Mouse (Mus musculus) kidney, adult 2 months (tissue): Measurements from ENCODE around the gene Rpl23. TPM values are rescaled to one million over a fixed set of nuclear protein-coding genes. Genes with fewer than 3 reads are reported as not detected.
A peak's percentile ranks its signal among the peaks of the same experiment; 100 is the strongest.

Experiments
- DNase-seq: peaks from one replicate; pipeline ENCODE4 v3.0.0; 2021
- H3K27ac ChIP-seq: fragments of 200-500 bp; 2 replicates; pipeline ENCODE4 v1.5.1; 2012; ENCODE audit warnings: low read depth, low read length, control low read depth, inconsistent platforms; ENCODE audit not compliant: insufficient read depth
- H3K27me3 ChIP-seq: fragments of 200-500 bp; replicated peaks from 2 replicates; pipeline ENCODE4 v1.6.1; 2012; ENCODE audit warnings: mild to moderate bottlenecking, moderate library complexity, low read length, inconsistent platforms; ENCODE audit not compliant: control insufficient read depth, insufficient read depth
- H3K36me3 ChIP-seq: fragments of 200-500 bp; 2 replicates; pipeline ENCODE4 v1.6.1; 2012; ENCODE audit warnings: mild to moderate bottlenecking, moderate library complexity, low read length, inconsistent platforms; ENCODE audit not compliant: control insufficient read depth, insufficient read depth
- H3K4me1 ChIP-seq: fragments of 200-500 bp; 2 replicates; pipeline ENCODE4 v1.6.1; 2011; ENCODE audit warnings: low read length; ENCODE audit not compliant: control insufficient read depth, insufficient read depth
- H3K4me3 ChIP-seq: fragments of 200-500 bp; 2 replicates; pipeline ENCODE4 v1.5.1; 2011; ENCODE audit warnings: mild to moderate bottlenecking, low read depth, low read length, control low read depth; ENCODE audit not compliant: insufficient read depth
- CTCF ChIP-seq: fragments of 200-500 bp; conservative IDR thresholded peaks from 2 replicates; pipeline ENCODE4 v1.5.1; 2011; ENCODE audit warnings: low read depth, mild to moderate bottlenecking, control low read depth, low read length, moderate library complexity, mixed read lengths; ENCODE audit not compliant: insufficient read depth, insufficient read length
- POLR2A ChIP-seq: fragments of 200-500 bp; IDR thresholded peaks from one replicate; pipeline ENCODE4 v1.6.1; 2011; ENCODE audit warnings: low read depth, low read length, control low read depth
- WGBS: fragments of 180-500 bp; shearing (Covaris S2); methylation state at CpG from one replicate; pipeline ENCODE4 v1.1.7; 2018; 5-methylcytosine and 5-hydroxymethylcytosine counted together
- polyA plus RNA-seq: library from polyadenylated mRNA; depleted of rRNA; stranded (reverse); fragments of >200 nt; gene quantifications from 2 replicates; pipeline ENCODE4 v1.2.3, GENCODE M21; 2012

Rpl23 gene
- polyA plus RNA-seq, 1 experiment: 181 TPM

DNA sequence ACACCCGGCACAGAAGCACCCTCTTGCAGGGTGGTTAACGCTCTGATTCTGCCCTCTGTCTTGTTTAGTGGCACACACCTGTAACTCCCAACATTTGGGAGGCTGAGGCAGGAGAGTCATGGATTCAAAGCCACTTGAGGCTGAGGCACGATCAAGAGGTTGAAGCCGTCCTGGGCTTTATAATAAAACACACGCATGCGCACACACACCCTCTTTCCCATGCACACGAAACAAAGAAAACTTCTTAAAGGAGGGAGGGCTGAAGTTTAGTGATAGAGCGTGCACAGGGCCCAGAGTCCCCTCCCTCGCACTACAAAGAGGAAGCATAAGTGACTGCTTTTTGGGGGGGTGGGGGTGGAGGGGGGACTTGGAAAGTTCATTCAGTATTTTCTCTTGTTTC is 43.7 kb upstream of the Rpl23 start:
- Histone ChIP-seq H3K27ac (no peak overlapping the region), H3K4me3 (no peak overlapping the region), H3K27me3 (no peaks in the 10 kb centered on the region), H3K4me1 (peaks cover 29% of the 10 kb centered on the region), H3K36me3 (no peaks in the 10 kb centered on the region)
- DNase-seq: no peak
- TF ChIP-seq CTCF: no peak
- no peak for TF ChIP-seq POLR2A
- WGBS: 75% methylated on average over 9 of the region's 9 CpGs

- DNase-seq: no peak
- TF ChIP-seq POLR2A (no peak), CTCF (no peak)
- no peak overlapping the region for H3K27ac ChIP-seq
- H3K27me3 ChIP-seq: no peaks in the 10 kb centered on the region
- H3K36me3 ChIP-seq: no peaks in the 10 kb centered on the region
- H3K4me1 ChIP-seq: peaks cover 28% of the 10 kb centered on the region
- WGBS: 65% methylated on average over 10 of the region's 10 CpGs
- H3K4me3 ChIP-seq: no peak overlapping the region
Observed at GRCm38 (mm10) chr11:97825295-97825694, 43.1 kb upstream of the Rpl23 start.

GRCm38 (mm10) chr11:97824895-97825294 is 42.7 kb upstream of the Rpl23 start:
- H3K36me3 ChIP-seq: no peaks in the 10 kb centered on the region
- no peak overlapping the region for H3K27ac ChIP-seq
- no peak for DNase-seq
- WGBS: 48% methylated on average over 6 of the region's 6 CpGs
- no peaks in the 10 kb centered on the region for H3K27me3 ChIP-seq
- TF ChIP-seq POLR2A (no peak), CTCF (no peak)
- H3K4me3 ChIP-seq: no peak overlapping the region
- H3K4me1 ChIP-seq: peaks cover 30% of the 10 kb centered on the region

- H3K4me3 ChIP-seq: no peak overlapping the region
- no peaks in the 10 kb centered on the region for H3K27me3 ChIP-seq
- H3K4me1 ChIP-seq: peaks cover 32% of the 10 kb centered on the region
- H3K27ac ChIP-seq: no peak overlapping the region
- 96% methylated on average over 11 of the region's 11 CpGs for WGBS
- DNase-seq: no peak
- H3K36me3 ChIP-seq: no peaks in the 10 kb centered on the region
- TF ChIP-seq POLR2A: no peak
- no peak for TF ChIP-seq CTCF
Observed at GRCm38 (mm10) chr11:97824168-97824567, 41.9 kb upstream of the Rpl23 start.

DNA sequence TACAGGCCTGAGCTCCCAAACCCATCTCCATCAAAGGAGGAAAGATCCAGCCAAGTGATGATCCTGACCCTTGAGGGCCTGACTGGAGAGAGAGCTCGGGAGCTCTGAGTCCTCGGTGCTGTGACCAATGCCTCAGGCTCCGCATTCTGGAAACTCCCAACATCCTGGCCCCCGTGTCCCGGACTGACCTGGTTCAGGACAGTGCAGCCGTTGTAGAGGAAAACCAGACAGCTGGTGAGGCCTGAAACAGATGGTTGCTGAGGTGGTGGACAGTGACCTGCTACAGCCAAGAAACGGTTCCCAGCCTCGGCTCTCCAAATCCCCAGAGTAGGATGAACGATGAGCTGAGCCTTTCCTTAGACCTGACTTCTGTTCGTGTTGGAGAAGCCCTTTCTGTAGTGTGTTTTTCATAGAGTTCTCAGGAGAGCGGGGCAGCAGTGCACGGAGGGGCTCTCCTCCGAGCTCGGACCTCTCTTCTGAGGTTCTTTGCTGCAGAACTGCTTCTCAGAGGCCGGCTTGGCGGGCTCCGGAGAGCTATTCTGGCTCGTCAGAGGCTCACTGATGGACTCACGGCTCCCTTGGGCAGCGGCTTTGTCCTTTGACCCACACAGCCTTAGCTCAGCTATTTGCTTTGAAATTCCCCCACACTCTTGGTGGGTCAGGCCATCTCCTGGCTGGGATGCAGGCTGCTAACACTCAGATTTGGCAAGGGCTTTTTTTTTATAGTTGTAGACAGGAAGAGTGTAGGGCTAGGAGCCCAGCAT is 40.8 kb upstream of the Rpl23 start:
- Histone ChIP-seq H3K27ac (peak overlapping the region; percentile 26; the same call in 1 of the 2 replicates), H3K27me3 (no peaks in the 10 kb centered on the region), H3K4me3 (no peak overlapping the region), H3K36me3 (no peaks in the 10 kb centered on the region), H3K4me1 (peaks cover 39% of the 10 kb centered on the region)
- peak; percentile 65 for DNase-seq
- whole genome bisulfite sequencing: 37% methylated on average over 20 of the region's 20 CpGs
- TF ChIP-seq POLR2A: no peak
- TF ChIP-seq CTCF: no peak

DNA sequence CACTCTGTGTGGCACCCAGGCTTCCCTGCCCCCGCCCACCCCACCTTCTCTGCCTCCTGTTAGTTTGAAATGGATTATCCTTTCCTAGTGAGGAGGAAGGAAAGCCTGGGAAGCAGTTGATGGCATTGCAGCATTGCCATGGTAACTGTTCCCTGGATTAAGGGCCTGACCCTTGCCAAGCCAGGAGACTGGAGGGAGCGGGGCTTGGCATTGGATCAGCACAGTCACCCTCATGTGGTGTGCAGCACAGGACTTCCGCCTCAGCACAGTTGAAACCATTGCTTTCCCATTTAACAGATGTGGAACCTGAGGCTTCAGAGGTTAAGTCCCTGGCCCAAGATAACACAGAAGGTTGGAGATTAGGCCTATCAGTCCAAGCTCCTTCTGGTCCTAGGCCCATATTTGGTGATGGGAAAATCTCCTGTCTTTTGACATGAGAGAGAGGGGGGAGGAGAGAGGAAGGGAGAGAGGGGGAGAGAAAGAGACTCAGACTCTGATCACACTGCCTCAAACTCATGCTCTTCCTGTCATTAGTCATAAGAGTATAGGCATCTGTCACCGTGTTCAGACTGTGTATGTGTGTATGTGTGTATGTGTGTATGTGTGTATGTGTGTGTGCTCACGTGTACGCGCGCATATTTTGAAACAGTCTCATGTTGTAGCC is 39.3 kb upstream of the Rpl23 start:
- Histone ChIP-seq H3K4me1 (peaks cover 49% of the 10 kb centered on the region), H3K4me3 (no peak overlapping the region), H3K27me3 (no peaks in the 10 kb centered on the region), H3K27ac (peak overlapping the region; percentile 5), H3K36me3 (no peaks in the 10 kb centered on the region)
- WGBS: 78% methylated on average over 8 of the region's 8 CpGs
- DNase-seq: peak; percentile 55
- no peak for TF ChIP-seq POLR2A
- no peak for TF ChIP-seq CTCF

- H3K36me3 ChIP-seq: no peaks in the 10 kb centered on the region
- H3K27ac ChIP-seq: peak overlapping the region; percentile 22
- WGBS: 28% methylated on average over 4 of the region's 4 CpGs
- H3K4me3 ChIP-seq: no peak overlapping the region
- peaks cover 55% of the 10 kb centered on the region for H3K4me1 ChIP-seq
- TF ChIP-seq POLR2A (no peak), CTCF (no peak)
- no peaks in the 10 kb centered on the region for H3K27me3 ChIP-seq
- peak; percentile 96 for DNase-seq
Observed at GRCm38 (mm10) chr11:97820840-97821239, 38.6 kb upstream of the Rpl23 start.
